In genomic region chr6:85141013-85141412, GRCm38 (mm10) we compare ENCODE assay signal across 11 mouse cellular contexts. TPM values are rescaled to one million over a fixed set of nuclear protein-coding genes. Genes with fewer than 3 reads are reported as not detected.
A peak's percentile ranks its signal among the peaks of the same experiment; 100 is the strongest.
DNase-seq lines count a peak whose midpoint lies in the region; ATAC-seq and TF ChIP-seq lines count a peak whose summit lies in the region.
"Not testable (repeated sequence)": the region's sequence is repeated elsewhere in the genome, so short reads cannot be mapped to it uniquely, and the experiment has no call there.
"Had no signal": no experiment of that assay in that cellular context is flagged by ENCODE, and none has a peak within 500 bp of the region (broad histone marks: within the 10 kb centered on the region; RNA-seq: fewer than 3 reads in every experiment).

No protein-coding gene starts in this region.

- TF ChIP-seq POLR2A in ES-Bruce4 (IDR thresholded peaks at IDR 0.05; ENCODE audit: insufficient read depth, low read length); bone marrow macrophage, adult 2 months (IDR thresholded peaks at IDR 0.05; ENCODE audit: borderline replicate concordance, low read depth, low read length): not testable (repeated sequence)

- not testable (repeated sequence) for H3K9ac ChIP-seq in ES-Bruce4 (ENCODE audit: low read depth, poor library complexity, severe bottlenecking)

- not testable (repeated sequence) for H3K9me3 ChIP-seq in ES-Bruce4 (replicated peaks; ENCODE audit: control insufficient read depth, insufficient read depth, low read length, poor library complexity, severe bottlenecking)

- not testable (repeated sequence) for H3K27ac ChIP-seq in ES-Bruce4 (ENCODE audit: insufficient read depth, low read length); bone marrow macrophage, adult 2 months (ENCODE audit: insufficient read depth, low read depth, low read length)

- not testable (repeated sequence) for H3K36me3 ChIP-seq in ES-Bruce4 (ENCODE audit: control insufficient read depth, insufficient read depth, low read length, poor library complexity, severe bottlenecking)

- TF ChIP-seq EP300 in ES-Bruce4 (IDR thresholded peaks at IDR 0.05; ENCODE audit: insufficient read depth, low read depth, low read length): not testable (repeated sequence)

- peak; percentile 72 for TF ChIP-seq CTCF in ES-Bruce4 (IDR thresholded peaks at IDR 0.05; ENCODE audit: low read depth, low read length)
- peak; percentile 42; the same call in 1 of the 2 replicates for TF ChIP-seq CTCF in bone marrow macrophage, adult 2 months (IDR thresholded peaks at IDR 0.05; ENCODE audit: low read depth, low read length)

- not testable (repeated sequence) for H3K4me3 ChIP-seq in ES-Bruce4 (ENCODE audit: low read depth, low read length); bone marrow macrophage, adult 2 months (ENCODE audit: insufficient read depth, low read length)

- not testable (repeated sequence) for H3K4me1 ChIP-seq in ES-Bruce4 (ENCODE audit: control insufficient read depth, insufficient read depth, low read length); bone marrow macrophage, adult 2 months (ENCODE audit: control insufficient read depth, insufficient read depth, low read length)

- peak; percentile 68 for DNase-seq in embryo, embryonic 11 days
- DNase-seq in heart, adult 9 months (ENCODE audit: low spot score in 2 of 2): peak; percentile 42 to 46
- DNase-seq in kidney, adult 9 months: peak; percentile 76
- DNase-seq in liver: peak; percentile 40
- DNase-seq in thymus, postnatal 10 days (ENCODE audit: low spot score in 2 of 2): peak; percentile 57 to 73

- H3K27me3 ChIP-seq in ES-Bruce4 (ENCODE audit: control insufficient read depth, insufficient read depth, low read length, poor library complexity, severe bottlenecking): not testable (repeated sequence)

- 0 out of 2 replicates have a peak, but pooled peaks have one; percentile 13 for ATAC-seq in monocyte, adult 5-6 weeks (replicated peaks; ENCODE audit: insufficient number of reproducible peaks, low FRiP score, low TSS enrichment, poor library complexity, severe bottlenecking)

RNA-seq across cellular contexts. Expression of gene Spr, which starts 3.4 kb away (rescaled TPM):
- polyA plus RNA-seq in ES-Bruce4 (2011; ENCODE audit: insufficient read depth, insufficient read length, low read depth, missing spikeins): 26.0 and 26.9 TPM in 2 replicates
- polyA plus RNA-seq in bone marrow macrophage, adult 2 months (2012; ENCODE audit: insufficient read depth, insufficient read length, missing spikeins): 26.6 and 32.9 TPM in 2 replicates
- 25.1 to 47.0 TPM (median 29.7 TPM) in 3 replicates for total RNA-seq in monocyte, adult 5-6 weeks (2017)

RNA-seq across cellular contexts. Expression of gene Emx1, which starts 46.2 kb away (rescaled TPM):
- polyA plus RNA-seq in ES-Bruce4 (2011; ENCODE audit: insufficient read depth, insufficient read length, low read depth, missing spikeins): 0.56 and 1.8 TPM in 2 replicates
- not detected in 2 replicates for polyA plus RNA-seq in bone marrow macrophage, adult 2 months (2012; ENCODE audit: insufficient read depth, insufficient read length, missing spikeins)
- total RNA-seq in monocyte, adult 5-6 weeks (2017): not detected in 3 replicates
- total RNA-seq: neutrophil, adult 5-6 weeks had no signal
- polyA plus RNA-seq: heart, embryonic 12.5 days; lung, embryonic 16.5 days had no signal
